Mouse (Mus musculus) erythroblast, embryonic 14.5 days (primary cell): Measurements from ENCODE around the gene Smg5. TPM values are rescaled to one million over a fixed set of nuclear protein-coding genes. Genes with fewer than 3 reads are reported as not detected.
A peak's percentile ranks its signal among the peaks of the same experiment; 100 is the strongest.

ENCODE experiments used
- H3K27me3 ChIP-seq: 2 replicates; pipeline ENCODE4 v1.6.1; 2012; ENCODE audit warnings: inconsistent platforms; ENCODE audit not compliant: control insufficient read depth
- H3K36me3 ChIP-seq: 2 replicates; pipeline ENCODE4 v1.6.1; 2012; ENCODE audit warnings: mild to moderate bottlenecking, inconsistent platforms; ENCODE audit not compliant: control insufficient read depth
- H3K4me1 ChIP-seq: 2 replicates; pipeline ENCODE4 v1.6.1; 2012; ENCODE audit warnings: inconsistent platforms; ENCODE audit not compliant: control insufficient read depth
- H3K4me3 ChIP-seq: replicated peaks from 2 replicates; pipeline ENCODE3; 2012; ENCODE audit warnings: moderate library complexity, mild to moderate bottlenecking, inconsistent platforms
- H3K9me3 ChIP-seq: 2 replicates; pipeline ENCODE4 v1.6.1; 2012; ENCODE audit warnings: low read length, inconsistent platforms, mixed read lengths; ENCODE audit not compliant: control insufficient read depth
- GATA1 ChIP-seq: IDR thresholded peaks from 2 replicates; pipeline ENCODE4 v1.6.1; 2012; ENCODE audit warnings: low read length, inconsistent platforms, mixed read lengths
- TAL1 ChIP-seq: IDR thresholded peaks from 3 replicates; pipeline ENCODE4 v1.6.1; 2012; ENCODE audit warnings: low read length, inconsistent platforms, mixed read lengths
- polyA plus RNA-seq: library from polyadenylated mRNA; stranded (reverse); fragments of >175 nt; gene quantifications from 2 replicates; pipeline ENCODE4 v1.2.3, GENCODE M21; 2012

Gene Smg5
- polyA plus RNA-seq, 1 experiment: 16.0 TPM

GRCm38 (mm10) chr3:88384364-88384763 lies 48.3 kb downstream of the Smg5 start, which contains the start of gene Bglap:
TSS of gene Bglap (minus strand) at chr3:88384464.
- TF ChIP-seq TAL1 (no peak), GATA1 (no peak)
- peaks cover 7% of the 10 kb centered on the region for H3K4me1 ChIP-seq
- H3K9me3 ChIP-seq: no peaks in the 10 kb centered on the region
- H3K27me3 ChIP-seq: peaks cover 2% of the 10 kb centered on the region; the same call in 1 of the 2 replicates
- no peak within 1 kb of the TSS for H3K4me3 ChIP-seq
- no peaks in the 10 kb centered on the region for H3K36me3 ChIP-seq

DNA sequence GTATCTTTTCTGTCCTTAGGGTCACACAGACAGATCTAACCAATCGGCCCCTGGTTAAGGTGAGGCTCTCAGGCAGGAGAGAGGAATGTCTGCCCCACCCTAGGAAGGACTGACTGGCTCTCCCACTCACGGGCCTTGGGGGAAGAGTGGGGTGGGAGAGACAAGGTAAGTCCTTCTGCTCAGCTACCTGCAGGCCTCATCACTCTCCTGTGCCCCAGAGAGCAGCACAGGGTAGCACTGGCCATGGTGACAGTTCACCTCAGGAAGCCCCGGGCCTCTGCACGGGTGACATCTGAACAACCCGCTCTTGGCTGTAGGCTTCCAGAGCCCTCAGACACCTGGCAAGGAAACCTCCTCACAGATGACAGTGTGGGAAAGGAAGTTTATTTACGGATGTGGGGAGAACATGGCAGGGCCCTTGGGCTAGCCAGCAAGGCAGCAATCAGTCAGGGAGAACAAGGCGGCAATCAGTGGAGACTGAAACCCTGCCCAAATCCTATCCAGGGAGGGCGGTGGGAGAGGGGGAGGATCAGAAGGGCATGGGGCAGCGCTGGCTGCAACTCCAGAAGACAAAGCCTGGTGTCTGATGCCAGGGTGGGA lies 57.8 kb downstream of the Smg5 start:
- H3K4me3 ChIP-seq: no peak overlapping the region
- H3K9me3 ChIP-seq: 0 out of 2 replicates have a peak, but pooled peaks cover 2% of the 10 kb centered on the region
- H3K27me3 ChIP-seq: no peaks in the 10 kb centered on the region
- H3K36me3 ChIP-seq: peaks cover 75% of the 10 kb centered on the region
- peaks cover 1% of the 10 kb centered on the region; the same call in 1 of the 2 replicates for H3K4me1 ChIP-seq
- TF ChIP-seq TAL1 (no peak), GATA1 (no peak)

- Histone ChIP-seq H3K36me3 (peaks cover 85% of the 10 kb centered on the region), H3K27me3 (no peaks in the 10 kb centered on the region)
These were observed 59.2 kb downstream of the Smg5 start for GRCm38 (mm10) chr3:88395288-88395687.

DNA sequence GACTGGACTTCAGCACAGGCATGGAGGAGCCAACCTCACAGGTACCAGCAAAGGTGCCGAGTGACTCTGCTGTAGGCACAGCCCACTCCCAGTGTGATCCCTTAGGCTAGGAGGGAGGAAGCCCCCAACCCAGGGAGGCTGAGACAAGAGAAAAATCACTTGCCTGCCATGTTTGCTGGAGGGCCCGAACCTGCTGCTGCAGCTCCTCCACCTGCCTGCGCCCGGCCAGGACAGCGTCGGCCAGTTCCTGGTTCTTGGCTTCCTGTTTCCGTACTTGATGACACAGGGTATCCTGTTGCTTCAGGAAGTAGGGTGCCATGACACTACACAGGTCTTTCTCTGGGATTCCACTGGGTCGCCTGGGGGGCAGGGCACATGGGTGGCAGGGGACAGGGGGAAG lies 59.7 kb downstream of the Smg5 start:
- Histone ChIP-seq H3K27me3 (no peaks in the 10 kb centered on the region), H3K36me3 (peaks cover 85% of the 10 kb centered on the region), H3K4me3 (no peak overlapping the region), H3K4me1 (peaks cover 3% of the 10 kb centered on the region; the same call in 1 of the 2 replicates), H3K9me3 (peaks cover 3% of the 10 kb centered on the region; the same call in 1 of the 2 replicates)
- no peak for TF ChIP-seq GATA1
- no peak for TF ChIP-seq TAL1

More at GRCm38 (mm10) chr3:88395288-88395687, 59.2 kb downstream of the Smg5 start:
- Histone ChIP-seq H3K4me1 (peaks cover 3% of the 10 kb centered on the region; the same call in 1 of the 2 replicates), H3K4me3 (no peak overlapping the region), H3K9me3 (peaks cover 4% of the 10 kb centered on the region; the same call in 1 of the 2 replicates)
- TF ChIP-seq TAL1 (no peak), GATA1 (no peak)

- Histone ChIP-seq H3K27me3 (no peaks in the 10 kb centered on the region), H3K36me3 (peaks cover 91% of the 10 kb centered on the region), H3K4me3 (no peak overlapping the region), H3K4me1 (peaks cover 3% of the 10 kb centered on the region; the same call in 1 of the 2 replicates), H3K9me3 (peaks cover 3% of the 10 kb centered on the region; the same call in 1 of the 2 replicates)
- TF ChIP-seq TAL1 (no peak), GATA1 (no peak)
These were observed 62.6 kb downstream of the Smg5 start for GRCm38 (mm10) chr3:88398666-88399065.

- Histone ChIP-seq H3K4me3 (no peak overlapping the region), H3K4me1 (peaks cover 27% of the 10 kb centered on the region), H3K27me3 (no peaks in the 10 kb centered on the region), H3K9me3 (peaks cover 3% of the 10 kb centered on the region; the same call in 1 of the 2 replicates), H3K36me3 (peaks cover 83% of the 10 kb centered on the region)
- TF ChIP-seq TAL1: no peak
- TF ChIP-seq GATA1: no peak
These were observed 67.6 kb downstream of the Smg5 start for GRCm38 (mm10) chr3:88403522-88404230.

DNA sequence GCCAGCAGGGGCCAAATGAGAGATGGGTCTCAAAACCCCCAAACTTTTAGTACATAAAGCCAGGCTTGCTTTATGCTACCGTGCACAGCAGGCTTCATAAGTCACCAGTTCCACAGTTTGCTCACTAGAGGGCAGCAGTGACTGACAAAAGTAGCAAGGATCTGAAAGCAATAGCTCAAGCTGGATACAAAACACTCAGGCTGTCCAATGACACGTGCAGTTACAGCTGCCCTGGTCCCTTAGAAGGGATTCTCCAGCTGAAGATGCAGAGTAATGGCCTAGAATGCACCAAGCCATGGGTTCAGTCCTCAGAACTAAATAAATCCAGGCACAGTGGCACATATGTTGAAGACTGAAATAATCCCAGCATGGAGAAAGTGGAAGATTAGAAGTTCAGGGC lies 71.0 kb downstream of the Smg5 start:
- peaks cover 73% of the 10 kb centered on the region for H3K36me3 ChIP-seq
- H3K4me3 ChIP-seq: no peak overlapping the region
- H3K27me3 ChIP-seq: no peaks in the 10 kb centered on the region
- no peaks in the 10 kb centered on the region for H3K9me3 ChIP-seq
- no peak for TF ChIP-seq GATA1
- TF ChIP-seq TAL1: no peak
- H3K4me1 ChIP-seq: peaks cover 55% of the 10 kb centered on the region

DNA sequence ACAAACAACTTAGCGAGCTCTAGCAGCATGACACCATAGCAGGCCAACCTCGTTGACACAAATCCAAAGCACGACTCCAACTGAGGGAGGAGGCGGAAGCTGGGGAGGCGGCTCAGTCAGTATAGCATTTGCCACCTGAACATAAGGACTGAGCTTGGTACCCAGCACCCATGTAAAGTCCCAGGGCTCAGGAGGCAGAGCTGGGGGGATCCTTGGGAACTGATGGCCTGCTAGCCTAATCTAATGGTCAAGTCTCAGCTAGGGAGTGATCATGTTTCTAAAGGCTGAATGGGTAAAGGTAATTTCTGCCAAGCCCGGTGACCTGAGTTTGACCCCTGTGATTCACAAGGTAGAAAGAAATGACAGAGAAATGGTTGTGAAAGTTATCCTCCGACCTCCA lies 71.5 kb downstream of the Smg5 start:
- peaks cover 73% of the 10 kb centered on the region for H3K36me3 ChIP-seq
- peaks cover 60% of the 10 kb centered on the region for H3K4me1 ChIP-seq
- no peaks in the 10 kb centered on the region for H3K27me3 ChIP-seq
- H3K9me3 ChIP-seq: no peaks in the 10 kb centered on the region
- H3K4me3 ChIP-seq: no peak overlapping the region
- TF ChIP-seq GATA1: no peak
- no peak for TF ChIP-seq TAL1

GRCm38 (mm10) chr3:88408953-88409352 lies 72.9 kb downstream of the Smg5 start:
- no peaks in the 10 kb centered on the region for H3K9me3 ChIP-seq
- no peak for TF ChIP-seq GATA1
- peaks cover 73% of the 10 kb centered on the region for H3K4me1 ChIP-seq
- no peaks in the 10 kb centered on the region for H3K27me3 ChIP-seq
- peaks cover 73% of the 10 kb centered on the region for H3K36me3 ChIP-seq
- H3K4me3 ChIP-seq: peak overlapping the region; percentile 78
